Mouse (Mus musculus) layer of hippocampus, postnatal 10 days (tissue): ENCODE results near the gene Vsx2. TPM values are rescaled to one million over a fixed set of nuclear protein-coding genes. Genes with fewer than 3 reads are reported as not detected.
A peak's percentile ranks its signal among the peaks of the same experiment; 100 is the strongest.
"Not testable (repeated sequence)": the region's sequence is repeated elsewhere in the genome, so short reads cannot be mapped to it uniquely, and the experiment has no call there.

Source experiments
- DNase-seq, 2 experiments: peaks; one replicate each; pipeline ENCODE4 v3.0.0; 2021; ENCODE audit warnings: low spot score in 2 of 2
- long read RNA-seq: library from polyadenylated mRNA; stranded (forward); transcript quantifications from one replicate; pipeline ENCODE4 v2.0.0, GENCODE M21; 2023
- total RNA-seq, 2 experiments: library from RNA; stranded (reverse); gene quantifications; 2 replicates each; pipeline ENCODE4 v1.2.3; 2021

Vsx2 gene
- under 1 TPM; 0.11 to 0.27 TPM for total RNA-seq
- long read RNA-seq = 0 reads

GRCm38 (mm10) chr12:84569336-84569970 is at the start of gene Vsx2:
Gene Vsx2 (plus strand): TSS chr12:84569762.
- no peak for DNase-seq

GRCm38 (mm10) chr12:84523728-84524127 is 45.8 kb upstream of the Vsx2 start:
- no peak for DNase-seq

GRCm38 (mm10) chr12:84524147-84525050 is 45.2 kb upstream of the Vsx2 start:
- no peak for DNase-seq

- DNase-seq = no peak
These were observed 44.1 kb upstream of the Vsx2 start for GRCm38 (mm10) chr12:84525422-84525821.

GRCm38 (mm10) chr12:84530426-84530825 is 39.1 kb upstream of the Vsx2 start:
- DNase-seq = no peak

GRCm38 (mm10) chr12:84531906-84532829 is 37.4 kb upstream of the Vsx2 start:
- DNase-seq = peak; percentile 35 to 41

GRCm38 (mm10) chr12:84532830-84533199 is 36.7 kb upstream of the Vsx2 start:
- DNase-seq = no peak

GRCm38 (mm10) chr12:84533706-84534486 is 35.7 kb upstream of the Vsx2 start:
- DNase-seq = no peak

- not testable (repeated sequence) for DNase-seq
These were observed 30.0 kb upstream of the Vsx2 start for GRCm38 (mm10) chr12:84539537-84539936.

- DNase-seq = no peak
These were observed 28.1 kb upstream of the Vsx2 start for GRCm38 (mm10) chr12:84541391-84541958.

- DNase-seq = peak; percentile 71 to 77
These were observed 23.5 kb upstream of the Vsx2 start for GRCm38 (mm10) chr12:84546028-84546427.

- no peak for DNase-seq
These were observed 22.9 kb upstream of the Vsx2 start for GRCm38 (mm10) chr12:84546577-84547085.

- DNase-seq = no peak
These were observed 21.3 kb upstream of the Vsx2 start for GRCm38 (mm10) chr12:84548251-84548650.

GRCm38 (mm10) chr12:84555218-84555617 is 14.3 kb upstream of the Vsx2 start:
- DNase-seq = no peak

- DNase-seq = no peak
These were observed 7.0 kb upstream of the Vsx2 start for GRCm38 (mm10) chr12:84562558-84562957.

GRCm38 (mm10) chr12:84567576-84567975 is 2.0 kb upstream of the Vsx2 start:
- DNase-seq = no peak

GRCm38 (mm10) chr12:84569976-84570693 is 573 bp downstream of the Vsx2 start:
- DNase-seq = no peak

- DNase-seq = no peak
These were observed 1.3 kb downstream of the Vsx2 start for GRCm38 (mm10) chr12:84570694-84571415.
